Mouse (Mus musculus) spleen, postnatal 10 days (tissue): ENCODE data around the gene Shb.

Source experiments
- DNase-seq, 2 experiments: peaks; one replicate each; pipeline ENCODE4 v3.0.0; 2021 to 2022; ENCODE audit warnings: low spot score in 2 of 2

Shb gene

DNA sequence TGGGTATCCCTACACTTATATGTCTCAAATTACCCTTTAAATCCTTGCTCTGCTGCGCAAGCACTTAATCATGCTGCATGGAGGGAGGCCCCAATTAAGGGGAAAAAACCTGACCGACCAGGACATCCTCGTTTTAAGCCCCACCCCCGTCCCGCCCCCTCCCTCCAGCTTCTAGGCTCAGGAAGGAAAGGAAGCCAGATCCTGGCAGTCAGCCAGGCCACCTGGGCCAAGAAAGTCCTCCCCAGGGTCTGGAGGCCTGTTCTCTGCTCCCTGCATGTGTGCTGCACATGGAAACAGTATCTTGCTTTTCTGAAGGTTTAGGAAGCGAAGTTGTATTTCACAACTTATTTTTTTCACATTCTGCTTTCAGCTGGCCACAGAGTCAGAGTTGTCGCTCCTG, at the start of gene Shb:
TSS of gene Shb (minus strand) at position 96 of the 400 bp plus-strand sequence.
- DNase-seq = no peak

DNA sequence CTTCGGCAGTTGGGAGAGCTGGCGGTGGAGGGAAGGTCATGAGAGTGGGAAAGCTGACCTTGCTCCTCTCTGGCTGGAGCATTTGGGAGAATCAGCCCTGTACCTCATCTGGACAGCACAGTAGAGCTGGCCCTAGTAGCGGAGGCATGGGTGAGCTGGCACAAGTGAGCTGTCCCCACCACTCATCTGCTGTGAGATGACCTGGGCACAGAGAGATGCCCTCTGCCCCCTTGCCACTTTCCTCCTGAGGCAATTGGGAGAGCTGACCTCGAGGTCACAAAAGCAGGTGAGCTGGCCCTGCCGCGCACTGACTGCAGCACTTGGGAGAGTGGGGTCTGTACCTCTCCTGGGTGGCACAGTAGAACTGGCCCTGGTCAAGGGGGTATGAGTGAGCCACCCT, 48.8 kb upstream of the Shb start:
- no peak for DNase-seq

DNA sequence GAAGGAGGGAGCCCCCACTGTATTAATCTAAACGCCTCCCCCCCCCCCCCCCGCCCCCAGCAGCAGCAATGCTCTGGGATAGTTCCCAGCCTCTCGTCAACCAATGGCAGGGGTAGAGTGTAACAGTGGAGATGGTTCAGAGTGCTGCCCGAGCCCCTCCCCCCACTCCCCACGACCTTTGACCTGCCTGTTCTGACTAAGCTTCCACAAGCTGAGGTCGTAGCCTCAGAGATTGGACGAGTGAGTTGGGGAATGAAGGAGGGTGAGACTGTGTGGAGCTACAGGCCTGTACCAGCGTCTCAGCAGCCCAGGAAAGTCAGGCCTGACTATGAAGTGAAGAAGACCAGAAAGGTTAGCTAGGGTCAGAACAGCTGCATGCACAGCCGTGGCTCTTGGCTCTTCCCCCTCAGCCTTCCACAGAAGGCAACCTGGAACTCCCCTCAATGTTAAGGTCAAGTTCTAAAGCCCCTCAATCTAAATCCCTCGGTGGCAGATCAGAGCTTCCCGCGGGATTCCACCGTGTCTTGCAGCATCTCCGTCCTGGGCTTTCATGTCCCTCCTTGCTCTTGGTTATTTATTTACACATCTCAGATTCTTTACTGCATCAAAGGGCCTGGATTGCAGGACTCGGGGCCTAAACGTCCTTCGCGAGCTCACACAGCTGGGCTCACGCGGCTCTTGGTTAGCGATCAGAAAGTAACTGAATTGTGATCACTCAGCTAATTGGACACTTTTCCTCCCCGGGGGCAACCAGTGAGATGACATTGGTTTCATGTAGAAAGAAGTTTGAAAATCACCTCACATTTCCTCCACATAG, 46.5 kb upstream of the Shb start:
- DNase-seq = no peak

DNA sequence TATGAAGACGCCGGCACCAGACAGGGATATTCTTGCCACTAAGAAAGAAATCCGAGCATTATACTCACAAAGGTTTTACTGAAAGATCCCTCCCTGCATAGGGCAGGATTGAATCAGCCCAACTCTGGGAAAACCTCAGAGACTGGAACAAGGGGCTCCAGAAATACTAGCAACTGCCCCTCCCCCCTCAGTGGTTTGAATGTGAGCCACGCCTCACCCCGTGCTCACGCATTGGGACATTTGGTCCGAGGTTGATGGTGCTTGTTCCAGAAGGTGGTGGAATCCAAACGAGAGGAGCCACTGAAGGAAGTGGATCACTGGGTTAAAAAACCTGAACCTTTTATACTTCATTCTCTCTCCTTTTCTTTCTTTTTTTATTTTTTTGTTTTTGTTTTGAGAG, 45.4 kb upstream of the Shb start:
- no peak for DNase-seq

DNA sequence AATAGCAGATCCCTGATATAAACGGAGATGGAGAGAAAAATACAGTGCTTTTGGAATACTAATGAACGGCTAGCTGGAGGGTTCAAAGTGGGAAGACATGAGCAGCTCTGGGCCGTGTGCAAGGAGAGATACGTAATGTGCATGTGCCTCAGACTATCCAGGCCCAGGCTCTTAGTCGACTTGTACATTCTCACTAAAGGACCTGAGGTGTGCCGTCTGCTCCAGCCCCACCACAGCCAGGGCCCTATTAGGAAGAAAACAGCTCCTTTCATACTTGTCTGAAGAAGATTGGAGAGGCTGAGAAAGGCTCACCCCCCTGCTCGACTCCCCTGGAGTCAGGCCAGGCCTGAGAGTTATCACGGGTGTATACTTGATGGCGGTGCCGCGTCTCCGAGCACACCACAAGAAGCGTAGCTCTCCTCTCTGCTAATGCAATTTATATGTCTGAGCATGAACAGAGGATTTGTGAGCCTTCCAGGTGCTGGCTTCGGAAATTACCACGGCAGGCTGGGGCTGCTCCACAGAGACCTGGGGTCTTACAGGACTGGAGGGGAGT, 42.4 kb upstream of the Shb start:
- DNase-seq = no peak

DNA sequence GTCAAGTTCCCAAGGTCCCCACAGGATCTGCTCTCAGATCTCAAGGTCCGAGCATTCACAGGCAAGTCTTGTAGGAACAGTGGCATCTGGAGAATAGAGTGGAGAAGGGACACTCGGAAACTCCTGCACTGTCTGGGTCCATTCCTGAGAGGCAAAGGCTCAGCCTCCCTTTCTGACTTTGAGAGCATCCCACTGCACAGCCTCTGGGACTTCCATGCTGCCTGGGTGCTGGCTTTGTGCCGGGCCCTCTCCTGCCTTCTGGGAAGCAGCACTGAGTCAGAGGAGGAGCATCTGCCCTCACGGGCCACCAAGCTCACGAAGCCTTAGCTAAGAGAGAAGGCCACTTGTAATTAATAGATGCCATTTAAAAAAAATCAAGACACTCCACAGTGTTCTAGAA, 37.3 kb upstream of the Shb start:
- DNase-seq = no peak

DNA sequence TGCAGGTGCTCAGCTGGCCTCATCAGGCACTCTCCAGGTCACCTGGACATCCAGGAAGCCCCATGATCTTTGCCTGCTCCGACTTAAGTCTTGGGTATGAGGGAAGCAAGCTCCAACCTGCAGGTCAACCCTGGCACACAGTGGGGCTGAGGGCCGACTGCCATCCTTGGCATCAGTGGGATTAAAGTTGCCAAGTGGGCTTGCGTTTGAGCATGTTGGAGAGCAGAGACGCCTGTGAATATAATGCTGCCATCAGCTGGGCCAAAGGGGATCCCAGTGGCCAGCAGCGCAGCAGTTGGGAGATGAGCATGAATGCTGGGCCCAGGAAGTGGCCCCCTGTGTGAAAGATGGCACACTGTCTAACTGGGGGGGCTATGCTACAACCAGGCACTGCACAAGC, 25.9 kb upstream of the Shb start:
- no peak for DNase-seq

DNA sequence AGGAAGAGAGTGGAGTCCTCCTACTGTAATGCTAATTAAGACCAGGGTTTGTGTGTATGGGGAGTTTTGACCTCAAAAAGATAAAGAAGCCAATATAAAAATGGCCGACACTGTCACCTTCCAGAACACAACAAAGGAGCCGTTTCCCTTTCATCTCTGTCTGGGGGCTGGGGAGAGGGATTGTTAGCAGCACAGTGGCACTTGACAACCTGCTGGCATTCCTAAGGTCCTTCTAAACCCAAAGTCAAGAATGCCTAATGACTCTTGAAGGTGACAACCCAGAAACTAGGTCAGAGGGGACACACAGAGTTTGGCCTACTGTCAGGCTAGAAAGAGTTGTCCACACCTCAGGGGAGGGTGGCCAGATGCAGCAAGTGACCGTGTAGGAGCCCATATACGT, 20.3 kb upstream of the Shb start:
- no peak for DNase-seq

DNA sequence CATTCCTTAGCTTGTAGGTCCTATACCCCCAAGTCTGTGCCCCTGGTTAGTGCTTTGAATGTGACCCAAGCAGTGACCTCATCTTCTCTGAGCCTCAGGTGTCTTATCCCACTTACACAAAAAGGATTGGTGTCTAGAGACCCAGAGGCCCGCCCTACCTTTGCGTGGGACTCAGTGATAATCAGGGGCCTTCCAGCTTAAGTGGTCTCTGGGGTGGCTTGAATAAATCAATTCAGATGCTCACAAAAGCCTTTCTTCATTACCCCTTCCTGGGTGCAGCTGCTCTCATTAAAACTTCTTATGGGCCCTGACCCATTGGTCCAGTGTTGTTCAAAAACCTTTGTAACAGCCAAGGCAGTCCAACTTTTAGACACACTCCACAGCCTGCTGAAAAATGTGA, 18.7 kb upstream of the Shb start:
- no peak for DNase-seq

DNA sequence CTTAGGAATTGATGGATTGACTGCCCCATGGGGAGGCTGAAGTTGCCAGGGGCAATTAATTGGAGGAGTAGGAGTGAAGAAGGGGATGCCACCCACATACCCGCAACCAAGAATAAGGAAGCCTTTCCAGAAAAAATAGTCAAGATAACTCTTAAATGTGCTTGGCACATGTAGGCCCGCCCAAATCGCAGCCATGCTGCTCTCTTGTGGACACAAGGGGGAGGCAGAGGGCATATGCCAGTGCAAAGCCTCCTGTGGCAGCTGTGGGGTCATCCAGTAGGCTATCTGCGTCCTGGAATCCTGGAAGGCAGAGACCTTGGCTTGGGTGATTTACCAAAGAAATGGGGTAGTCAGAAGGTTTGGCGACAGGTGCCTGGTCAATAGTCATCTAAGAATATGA, 17.2 kb upstream of the Shb start:
- DNase-seq = peak in 1 of 2 experiments; percentile 31

DNA sequence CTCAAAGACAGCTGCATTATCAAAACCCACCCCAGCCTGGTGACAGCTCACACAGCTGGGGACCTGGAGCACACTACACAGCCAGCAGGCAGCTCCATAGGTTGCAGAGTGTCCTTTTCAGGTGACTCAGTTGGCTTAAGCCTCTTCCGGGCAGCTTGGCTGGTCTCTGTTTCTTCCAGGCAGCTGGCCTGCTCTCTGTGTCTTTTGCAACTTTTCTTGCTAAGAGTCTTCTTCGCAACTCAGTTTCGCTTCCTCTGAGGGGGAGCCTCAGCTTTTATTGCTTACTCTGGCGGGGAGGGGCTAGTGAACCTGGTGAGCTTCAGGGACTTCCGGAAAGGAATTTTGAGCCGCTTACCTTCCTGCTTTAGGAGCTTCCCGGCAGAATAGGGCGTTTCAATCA, 13.6 kb upstream of the Shb start:
- no peak for DNase-seq

DNA sequence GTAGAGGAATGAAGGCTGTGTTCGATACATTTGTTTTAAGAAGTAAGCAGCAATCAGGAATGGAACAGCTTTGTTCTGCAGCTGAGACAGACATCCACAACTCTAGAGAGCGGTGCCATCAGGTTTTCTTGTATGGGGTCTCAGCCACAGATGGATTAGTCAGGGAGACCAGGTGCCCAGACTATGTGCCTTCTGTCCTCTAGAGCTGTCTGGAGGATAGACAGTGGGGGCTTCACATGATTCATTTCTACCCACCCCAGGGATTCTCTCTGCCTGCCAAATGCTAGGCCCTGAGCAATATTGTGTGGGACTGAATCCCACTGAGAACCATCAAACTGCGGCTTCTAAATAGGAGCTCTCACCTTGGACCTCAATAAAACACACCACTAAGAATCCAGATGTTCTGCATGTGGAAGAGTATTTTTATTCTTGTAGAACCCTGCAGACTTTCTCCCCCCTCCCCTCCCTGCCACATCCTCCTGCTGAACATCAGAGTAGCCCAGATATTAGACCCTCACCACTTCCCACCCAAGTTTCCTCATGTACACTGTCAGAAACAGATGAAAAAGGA, 11.3 kb upstream of the Shb start:
- DNase-seq = no peak

DNA sequence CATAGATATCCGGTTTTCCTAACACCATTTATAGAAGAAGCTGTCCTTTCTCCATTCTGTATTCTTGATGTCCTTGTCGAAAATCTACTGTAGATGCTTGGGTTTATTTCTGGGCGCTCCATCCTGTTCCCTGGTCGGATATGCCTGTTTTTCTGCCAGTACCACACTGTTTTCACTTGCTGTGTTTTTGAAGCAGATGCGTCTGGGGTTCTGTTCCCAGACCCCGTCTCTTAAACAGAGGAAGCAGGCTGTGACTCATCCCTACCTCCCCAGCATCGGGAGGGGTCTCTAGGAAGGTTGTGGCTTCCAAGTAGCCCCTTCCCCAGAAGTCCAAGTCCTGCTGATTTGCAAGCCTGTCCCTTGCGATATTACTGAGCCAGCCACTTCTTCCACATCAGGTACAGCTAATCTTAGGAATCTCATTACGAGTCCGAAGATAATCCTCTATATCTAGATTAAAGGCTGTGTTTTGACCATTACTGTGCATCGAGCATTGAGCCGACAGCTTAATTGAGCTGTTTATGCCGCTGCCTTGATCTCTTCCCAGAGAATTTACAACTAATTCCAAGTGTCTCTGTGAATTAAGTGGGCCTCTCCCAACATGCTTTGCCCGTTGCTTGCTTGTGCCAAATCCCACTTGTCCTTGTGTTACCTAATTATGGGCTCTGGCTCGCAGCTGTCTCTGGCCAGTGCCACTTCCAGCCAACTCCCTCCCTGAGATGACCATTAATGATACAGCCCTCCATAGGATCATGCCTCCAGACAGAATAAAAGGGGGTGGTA, 8.1 kb upstream of the Shb start:
- DNase-seq = no peak

DNA sequence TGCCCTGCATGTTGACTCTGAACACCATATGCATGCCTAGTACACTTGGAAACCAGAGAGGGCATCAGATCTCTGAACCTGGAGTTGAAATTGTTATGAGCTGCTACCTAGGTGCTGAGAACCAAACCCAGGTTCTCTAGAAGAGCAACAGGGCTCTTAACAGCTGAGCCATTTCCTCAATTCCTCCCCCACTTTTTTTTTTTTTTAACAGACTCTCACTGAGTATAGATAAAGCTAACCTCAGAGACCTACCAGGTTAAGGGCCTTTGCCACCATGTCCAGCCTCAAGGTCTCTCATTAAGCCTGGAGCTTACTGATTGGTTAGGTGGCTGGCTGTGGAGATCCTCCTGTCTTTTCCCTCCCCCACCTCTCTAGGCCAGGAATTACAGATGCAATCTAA, 6.9 kb upstream of the Shb start:
- DNase-seq = no peak

DNA sequence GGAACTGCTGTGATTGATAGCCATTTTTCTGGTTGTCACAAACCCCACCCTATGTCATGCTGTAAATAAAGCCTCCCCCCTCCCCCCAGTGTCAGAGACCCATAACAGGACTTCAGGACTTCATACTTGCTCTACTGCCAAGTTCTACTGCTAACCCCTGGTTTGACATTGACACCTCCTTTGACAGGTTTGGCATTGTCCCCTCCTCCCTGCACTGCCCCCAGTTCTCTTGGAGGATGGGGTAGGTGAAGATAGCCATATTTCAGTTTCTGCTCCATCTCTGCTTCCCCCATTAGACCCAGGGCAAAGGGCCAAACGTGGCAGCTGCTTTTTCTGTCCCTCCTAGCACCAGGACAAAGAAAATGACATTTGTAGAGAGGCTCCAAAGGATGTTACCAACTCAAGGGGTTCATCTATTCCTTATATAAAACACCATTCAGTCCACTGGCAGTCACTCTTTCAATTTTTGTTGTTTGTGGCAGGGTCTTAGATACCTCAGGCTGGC, 1.2 kb upstream of the Shb start:
- DNase-seq = no peak

DNA sequence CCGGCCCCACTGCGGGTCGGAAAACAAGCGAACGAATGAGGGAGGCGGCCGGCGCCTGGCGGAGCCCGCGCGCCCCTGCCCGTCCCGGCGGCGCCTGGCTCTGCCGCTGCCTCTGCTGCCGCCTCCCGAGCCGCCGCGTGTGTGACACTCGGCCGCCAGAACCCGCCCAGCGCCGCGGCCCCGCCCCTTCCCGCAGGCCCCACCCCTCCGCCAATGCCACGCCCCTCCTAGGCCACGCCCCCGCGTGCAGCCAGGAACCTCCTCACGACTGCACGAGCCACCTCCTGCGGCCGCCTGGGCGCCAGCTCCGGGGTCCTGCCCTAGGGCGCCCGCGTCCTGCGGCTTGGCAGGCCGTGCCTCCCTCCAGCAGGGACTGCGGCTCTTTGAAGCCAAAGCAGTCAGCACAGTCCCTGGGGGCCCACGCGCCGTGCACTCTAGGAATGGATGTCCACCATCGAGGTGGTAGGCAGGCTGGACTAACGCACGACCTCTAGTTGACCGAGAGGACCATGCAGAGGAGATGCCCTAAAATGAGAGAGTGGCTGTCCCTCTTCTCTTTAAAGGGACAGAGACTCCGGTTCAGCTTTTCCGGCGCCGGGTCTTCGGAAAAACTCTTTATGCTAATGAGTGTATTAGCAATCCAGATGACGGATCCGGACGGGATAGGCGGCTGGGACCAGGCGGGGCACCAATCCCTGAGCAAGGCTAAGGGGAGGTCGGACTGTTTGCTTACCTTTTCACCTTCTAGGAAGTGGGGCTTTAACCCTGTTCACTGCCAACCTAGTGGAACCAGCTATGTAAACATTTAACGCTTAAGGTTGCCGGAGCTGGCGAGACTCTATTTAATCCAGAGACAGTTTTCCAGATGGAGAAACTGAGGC, 1.4 kb downstream of the Shb start:
- peak; percentile 92 to 95 for DNase-seq

DNA sequence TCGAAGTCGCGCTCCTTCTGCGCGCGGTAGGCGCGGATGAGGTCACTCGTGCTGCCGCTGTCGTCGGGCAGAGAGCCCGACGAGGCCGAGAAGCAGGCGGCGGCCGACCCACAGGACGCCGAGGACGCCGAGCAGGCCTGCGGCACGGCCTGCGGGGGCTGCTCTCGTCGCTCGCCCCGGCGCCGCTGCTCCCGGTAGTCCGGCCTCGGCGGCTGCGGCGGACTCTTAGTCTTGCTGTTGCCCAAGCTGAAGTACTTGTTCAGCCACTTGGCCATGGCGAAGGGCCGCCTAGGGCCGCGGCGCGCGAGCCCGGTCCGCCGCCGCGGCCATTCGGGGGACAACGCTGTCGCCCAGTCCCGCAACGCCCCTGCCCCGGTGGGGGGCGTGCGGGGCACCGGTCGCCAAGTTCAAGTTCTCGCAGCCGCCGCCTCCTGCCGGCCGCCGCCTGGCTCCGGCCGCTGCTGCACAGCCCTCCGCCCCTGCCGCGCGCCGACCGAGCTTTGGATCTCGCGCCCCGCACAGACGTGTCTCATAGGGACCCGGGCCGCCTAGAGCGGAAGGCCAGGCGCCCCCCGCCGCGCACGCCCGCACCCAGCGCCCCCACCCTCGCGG, 2.2 kb downstream of the Shb start:
- peak; percentile 54 to 73 for DNase-seq

DNA sequence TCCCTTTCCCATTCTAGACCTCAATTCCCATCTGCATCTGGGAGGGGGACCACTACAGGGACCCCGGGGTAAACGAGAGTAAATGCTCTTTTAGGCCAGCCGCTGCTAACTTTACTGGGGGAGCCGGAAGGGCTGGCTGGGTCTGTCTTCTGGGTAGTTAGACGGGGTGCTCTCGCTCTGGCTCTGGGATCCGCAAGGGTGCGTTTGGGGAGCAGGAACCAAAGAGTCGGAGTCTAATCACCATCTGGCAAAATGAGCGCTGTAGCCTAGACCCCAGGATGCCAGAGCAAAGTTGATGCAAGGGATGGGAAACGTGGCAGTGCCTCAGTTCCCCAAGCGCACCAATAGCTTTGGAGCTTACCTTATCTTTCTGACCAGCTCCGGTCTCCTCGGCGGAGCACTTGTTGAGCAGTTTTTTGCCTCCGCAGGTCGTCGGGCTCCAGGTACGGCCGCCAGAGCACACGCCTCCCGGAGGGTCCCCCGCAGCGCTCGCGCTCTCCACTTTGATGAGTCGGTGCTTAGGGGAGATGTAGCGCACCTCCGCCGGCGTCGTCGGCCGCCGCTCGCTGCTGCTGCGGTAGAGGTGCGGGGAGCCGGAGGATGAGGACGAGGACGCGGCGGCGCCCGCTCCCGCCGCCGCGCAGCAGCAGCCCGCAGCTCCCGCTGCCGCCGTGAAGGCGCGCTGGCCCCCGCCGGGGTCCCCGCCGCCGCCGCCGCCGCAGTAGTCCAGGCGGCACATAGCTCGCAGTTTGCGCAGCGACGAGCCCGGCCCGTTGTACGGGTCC, 2.9 kb downstream of the Shb start:
- peak in 1 of 2 experiments; percentile 59 for DNase-seq

DNA sequence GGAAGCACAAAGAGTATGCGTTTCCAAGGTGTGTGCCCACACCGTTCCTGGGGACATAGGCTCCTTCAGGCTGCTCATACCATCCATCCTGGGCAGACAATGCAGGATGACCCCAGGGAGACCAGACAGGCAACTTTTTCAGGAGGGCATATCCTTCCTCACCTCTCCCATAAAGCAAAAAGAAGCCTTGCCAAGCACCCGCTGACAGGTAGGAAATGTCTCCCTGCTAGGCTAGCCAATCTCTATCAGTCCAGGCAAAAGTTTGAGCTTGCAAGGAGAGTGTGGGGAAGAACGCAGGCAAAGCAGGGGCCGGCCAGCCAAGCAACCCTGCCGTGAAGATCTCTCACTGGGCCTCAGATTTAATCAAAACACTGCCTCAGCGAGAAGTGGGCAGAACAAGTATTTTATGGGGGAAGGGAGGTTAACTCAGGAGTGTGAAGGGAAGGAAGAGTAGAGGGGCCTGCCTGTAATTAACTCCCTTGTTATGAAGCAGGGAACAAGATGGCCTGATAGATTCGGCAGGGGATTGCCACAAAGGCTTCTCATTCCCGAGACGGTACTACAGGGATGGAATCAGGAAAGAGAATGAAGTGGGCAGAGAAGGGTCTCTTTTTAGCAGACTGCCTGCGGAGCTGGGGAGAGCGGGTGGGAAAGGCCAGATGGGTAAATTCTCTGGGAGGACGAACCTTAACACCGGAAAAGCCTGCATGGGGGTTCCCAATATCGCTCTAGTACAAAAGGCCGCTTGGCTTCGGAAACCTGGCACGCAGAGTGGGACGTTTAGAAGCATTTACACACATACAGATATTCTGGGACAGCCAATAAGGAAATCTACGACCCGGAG, 3.7 kb downstream of the Shb start:
- DNase-seq = peak in 1 of 2 experiments; percentile 18
